Mouse (Mus musculus): ENCODE data around the gene Zfp157. TPM values are rescaled to one million over a fixed set of nuclear protein-coding genes. Genes with fewer than 3 reads are reported as not detected.
"Not testable (repeated sequence)": the region's sequence is repeated elsewhere in the genome, so short reads cannot be mapped to it uniquely, and the experiment has no call there.

Zfp157 gene
- polyA plus RNA-seq (2015; fragmentation: Nextera tagmentation; extraction: Ambion mirVana): 73.6 and 75.8 TPM in 2 replicates

DNA sequence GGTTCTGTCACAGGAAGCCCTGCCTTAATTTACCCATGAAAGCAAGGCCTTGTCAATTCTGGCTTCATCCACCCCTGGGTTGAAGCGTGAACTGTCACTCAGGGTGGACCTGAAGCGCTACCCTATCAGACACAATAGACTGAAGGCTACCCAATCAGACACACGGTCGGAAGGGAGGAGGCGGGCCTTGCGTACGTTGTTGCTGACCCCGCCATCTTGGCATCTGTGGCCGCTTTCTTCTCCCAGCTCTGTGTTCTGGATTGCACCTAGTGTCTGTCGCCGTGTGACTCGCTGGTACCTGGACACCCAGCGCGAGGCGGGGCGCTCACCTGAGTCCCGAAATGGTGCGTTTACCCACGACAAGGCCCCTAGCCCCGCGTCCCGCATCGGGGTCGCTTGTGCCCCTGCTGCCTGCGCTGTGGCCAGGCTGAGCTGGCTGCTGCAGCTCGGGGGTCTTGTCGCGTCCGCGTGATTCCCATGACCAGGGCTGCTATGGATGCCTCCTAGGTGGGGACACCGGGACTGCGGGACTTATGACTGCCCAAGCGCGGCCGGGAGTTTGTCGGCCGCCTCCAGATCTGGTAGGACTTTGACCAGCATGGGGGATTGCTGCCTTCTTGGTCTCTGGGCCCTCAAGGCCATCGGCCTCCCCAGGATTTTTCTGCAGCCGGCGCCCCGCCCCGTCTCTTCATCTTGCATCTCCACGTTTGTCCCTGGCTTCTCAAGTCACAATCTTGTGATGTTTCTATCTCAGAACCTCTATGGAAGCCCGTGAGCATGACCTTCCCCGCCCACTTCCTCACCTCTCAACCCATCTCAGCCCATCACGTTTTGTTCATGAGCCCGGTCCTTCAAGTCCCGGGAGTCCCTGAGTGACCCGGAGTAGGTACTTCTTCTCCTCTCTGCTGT lies at the start of gene Zfp157:
TSS of gene Zfp157 (plus strand) at position 183 of the 909 bp plus-strand sequence.
- peak; percentile 100 for ATAC-seq (replicated peaks)
- Histone ChIP-seq H3K36me3 (peaks cover 23% of the 10 kb centered on the region), H3K27me3 (no peaks in the 10 kb centered on the region; the same call in 1 of the 2 replicates), H3K9ac (replicated peaks) (peak within 1 kb of the TSS; percentile 97), H3K9me3 (no peaks in the 10 kb centered on the region), H3K4me2 (replicated peaks) (peak within 1 kb of the TSS; percentile 79), H3K4me3 (peak within 1 kb of the TSS; percentile 90), H3K4me1 (peaks cover 36% of the 10 kb centered on the region), H3K27ac (replicated peaks) (peak within 1 kb of the TSS; percentile 91)
- under 1% methylated on average over 49 of the region's 49 CpGs for WGBS

DNA sequence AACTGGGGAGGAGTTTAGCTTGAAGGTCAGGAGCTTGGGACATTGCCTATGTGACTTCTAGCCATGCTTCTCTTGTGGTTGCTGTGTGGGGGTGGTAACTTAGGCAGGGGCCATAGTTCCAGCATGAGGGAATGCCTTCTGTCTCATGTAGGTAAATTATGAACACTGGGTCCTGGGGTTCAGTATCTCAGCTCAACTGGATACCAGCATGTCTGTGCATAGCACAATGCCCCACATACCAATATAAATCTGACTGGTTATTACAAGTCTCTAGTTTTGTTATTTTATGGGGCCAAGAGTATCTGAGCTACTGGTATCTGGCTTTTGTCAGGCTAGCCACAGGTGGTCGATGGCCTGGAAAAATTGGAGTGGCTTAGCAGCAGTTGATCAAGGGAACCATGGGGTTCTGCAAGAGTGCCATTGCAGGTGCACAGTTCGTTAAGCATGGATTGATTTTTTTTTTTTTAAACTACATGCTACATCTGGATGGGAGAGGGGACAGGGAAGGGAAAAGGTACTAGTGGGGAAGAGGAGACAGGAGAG lies 43.4 kb upstream of the Zfp157 start:
- Histone ChIP-seq H3K9ac (replicated peaks) (no peak overlapping the region), H3K36me3 (no peaks in the 10 kb centered on the region), H3K4me3 (no peak overlapping the region), H3K27ac (replicated peaks) (no peak overlapping the region), H3K27me3 (no peaks in the 10 kb centered on the region), H3K9me3 (no peaks in the 10 kb centered on the region), H3K4me1 (no peaks in the 10 kb centered on the region), H3K4me2 (replicated peaks) (no peak overlapping the region)
- ATAC-seq (replicated peaks): no peak
- 48% methylated on average over 2 of the region's 2 CpGs for WGBS

GRCm38 (mm10) chr5:138400431-138400830 lies 40.8 kb upstream of the Zfp157 start:
- not testable (repeated sequence) for H3K36me3 ChIP-seq; H3K9ac ChIP-seq (replicated peaks); H3K4me1 ChIP-seq; ATAC-seq (replicated peaks); H3K4me2 ChIP-seq (replicated peaks); H3K9me3 ChIP-seq; H3K27ac ChIP-seq (replicated peaks); H3K4me3 ChIP-seq; H3K27me3 ChIP-seq

DNA sequence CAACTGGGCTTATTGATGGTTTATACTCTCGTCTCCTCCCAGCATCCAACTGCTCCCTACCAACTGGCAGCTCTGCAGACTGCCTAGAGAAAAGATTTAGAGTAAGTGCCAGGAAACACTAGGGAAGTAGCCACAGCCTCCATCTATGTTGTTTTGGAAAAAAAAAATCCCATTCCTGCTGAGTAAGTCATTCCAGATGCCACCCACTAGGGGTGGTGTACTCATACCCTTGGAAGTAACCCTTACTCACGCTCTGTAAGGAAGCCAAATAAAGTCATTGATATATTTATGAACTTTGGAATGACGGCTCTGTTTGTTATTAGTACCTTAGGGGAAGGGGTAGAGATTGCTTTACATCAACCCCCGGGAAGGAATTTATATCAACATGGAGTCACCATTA lies 17.1 kb downstream of the Zfp157 start:
- no peak for ATAC-seq (replicated peaks)

GRCm38 (mm10) chr5:138459107-138459506 lies 17.8 kb downstream of the Zfp157 start:
- WGBS: 98% methylated on average over 1 of the region's 1 CpGs

More for the DNA sequence above, 17.1 kb downstream of the Zfp157 start:
- Histone ChIP-seq H3K27me3 (no peaks in the 10 kb centered on the region), H3K9ac (replicated peaks) (no peak overlapping the region), H3K27ac (replicated peaks) (no peak overlapping the region), H3K36me3 (peaks cover 74% of the 10 kb centered on the region), H3K4me3 (no peak overlapping the region), H3K4me1 (no peaks in the 10 kb centered on the region), H3K4me2 (replicated peaks) (no peak overlapping the region), H3K9me3 (peaks cover 36% of the 10 kb centered on the region)
- 98% methylated on average over 4 of the region's 4 CpGs for WGBS

DNA sequence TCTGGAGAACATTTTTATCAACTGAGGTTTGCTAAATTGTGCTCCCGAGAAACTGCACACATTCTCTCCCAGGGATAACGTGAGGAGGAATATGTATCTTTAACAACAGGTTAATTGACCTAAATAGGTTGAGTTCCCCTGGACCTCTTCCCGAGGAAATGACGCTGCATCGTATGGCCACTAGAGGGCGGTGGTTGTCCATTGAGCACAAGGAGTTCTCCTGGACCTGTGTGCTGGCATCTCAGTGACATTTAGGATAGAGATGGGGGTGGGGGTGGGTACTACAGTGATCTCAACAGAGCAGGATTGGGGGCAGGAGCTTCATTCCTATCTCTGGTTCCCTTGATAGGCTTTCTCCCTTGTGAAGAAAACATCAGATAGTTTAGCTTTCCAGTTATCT lies 32.3 kb downstream of the Zfp157 start:
- Histone ChIP-seq H3K9ac (replicated peaks) (no peak overlapping the region), H3K4me2 (replicated peaks) (no peak overlapping the region), H3K4me1 (no peaks in the 10 kb centered on the region), H3K27ac (replicated peaks) (no peak overlapping the region), H3K9me3 (no peaks in the 10 kb centered on the region), H3K27me3 (no peaks in the 10 kb centered on the region), H3K36me3 (no peaks in the 10 kb centered on the region), H3K4me3 (no peak overlapping the region)
- WGBS: 30% methylated on average over 6 of the region's 6 CpGs
- no peak for ATAC-seq (replicated peaks)

More at GRCm38 (mm10) chr5:138459107-138459506, 17.8 kb downstream of the Zfp157 start:
- Histone ChIP-seq H3K4me2 (replicated peaks) (no peak overlapping the region), H3K9ac (replicated peaks) (no peak overlapping the region), H3K27ac (replicated peaks) (no peak overlapping the region), H3K27me3 (no peaks in the 10 kb centered on the region), H3K9me3 (peaks cover 36% of the 10 kb centered on the region), H3K4me1 (no peaks in the 10 kb centered on the region), H3K4me3 (no peak overlapping the region), H3K36me3 (peaks cover 71% of the 10 kb centered on the region)
- no peak for ATAC-seq (replicated peaks)

- not testable (repeated sequence) for H3K36me3 ChIP-seq; H3K4me1 ChIP-seq; H3K9me3 ChIP-seq; H3K9ac ChIP-seq (replicated peaks); H3K27me3 ChIP-seq; H3K4me3 ChIP-seq; ATAC-seq (replicated peaks); H3K27ac ChIP-seq (replicated peaks); H3K4me2 ChIP-seq (replicated peaks)
- 94% methylated on average over 12 of the region's 12 CpGs for WGBS
Measured at GRCm38 (mm10) chr5:138504548-138504947, 63.3 kb downstream of the Zfp157 start.

Other genes with a start within 250 kb of the Zfp157 start
- 12.9 and 14.0 TPM in 2 replicates for gene Mblac1, start 247.2 kb upstream of the Zfp157 start, polyA plus RNA-seq (2015; fragmentation: Nextera tagmentation; extraction: Ambion mirVana)
- not detected in 2 replicates for gene Nxpe5, start 215.6 kb upstream of the Zfp157 start, polyA plus RNA-seq (2015; fragmentation: Nextera tagmentation; extraction: Ambion mirVana)
- 75.3 and 84.8 TPM in 2 replicates for gene Lamtor4, start 186.0 kb upstream of the Zfp157 start, polyA plus RNA-seq (2015; fragmentation: Nextera tagmentation; extraction: Ambion mirVana)
- gene BC037034, start 177.4 kb upstream of the Zfp157 start, polyA plus RNA-seq (2015; fragmentation: Nextera tagmentation; extraction: Ambion mirVana): 12.9 and 14.0 TPM in 2 replicates
- 1.6 and 2.1 TPM in 2 replicates for gene Gal3st4, start 168.6 kb upstream of the Zfp157 start, polyA plus RNA-seq (2015; fragmentation: Nextera tagmentation; extraction: Ambion mirVana)
- gene Gm43720, start 161.5 kb upstream of the Zfp157 start, polyA plus RNA-seq (2015; fragmentation: Nextera tagmentation; extraction: Ambion mirVana): 0.04 and 0.09 TPM in 2 replicates
- gene Gpc2, start 161.5 kb upstream of the Zfp157 start, polyA plus RNA-seq (2015; fragmentation: Nextera tagmentation; extraction: Ambion mirVana): 177 and 189 TPM in 2 replicates
- 4.4 and 4.6 TPM in 2 replicates for gene Stag3, start 161.2 kb upstream of the Zfp157 start, polyA plus RNA-seq (2015; fragmentation: Nextera tagmentation; extraction: Ambion mirVana)
- gene Pvrig, start 99.5 kb upstream of the Zfp157 start, polyA plus RNA-seq (2015; fragmentation: Nextera tagmentation; extraction: Ambion mirVana): not detected in 2 replicates
- gene 1700123K08Rik, start 123.2 kb downstream of the Zfp157 start, polyA plus RNA-seq (2015; fragmentation: Nextera tagmentation; extraction: Ambion mirVana): not detected in 2 replicates
- 108 and 115 TPM in 2 replicates for gene Zfp68, start 178.3 kb downstream of the Zfp157 start, polyA plus RNA-seq (2015; fragmentation: Nextera tagmentation; extraction: Ambion mirVana)
- gene A430033K04Rik, start 181.4 kb downstream of the Zfp157 start, polyA plus RNA-seq (2015; fragmentation: Nextera tagmentation; extraction: Ambion mirVana): 26.9 and 28.1 TPM in 2 replicates